ENCODE assay signal across 11 mouse cellular contexts in genomic region chr2:12459732-12460131, GRCm38 (mm10). TPM values are rescaled to one million over a fixed set of nuclear protein-coding genes. Genes with fewer than 3 reads are reported as not detected.
DNase-seq lines count a peak whose midpoint lies in the region; ATAC-seq and TF ChIP-seq lines count a peak whose summit lies in the region.
"Had no signal": no experiment of that assay in that cellular context is flagged by ENCODE, and none has a peak within 500 bp of the region (broad histone marks: within the 10 kb centered on the region; RNA-seq: fewer than 3 reads in every experiment).

No protein-coding gene starts in this region.

- TF ChIP-seq EP300 in stomach, postnatal 0 days (optimal IDR thresholded peaks at IDR 0.05) = no peak

- no peak overlapping the region for H3K9ac ChIP-seq in midbrain, postnatal 0 days (replicated peaks; ENCODE audit: low read length, poor library complexity, severe bottlenecking)
- H3K9ac ChIP-seq in stomach, postnatal 0 days (ENCODE audit: low read length) = no peak overlapping the region
- H3K9ac ChIP-seq: heart, embryonic 15.5 days had no signal

- H3K36me3 ChIP-seq in midbrain, postnatal 0 days (ENCODE audit: insufficient read depth, low read length) = no peaks in the 10 kb centered on the region
- H3K36me3 ChIP-seq in midbrain, embryonic 10.5 days = no peaks in the 10 kb centered on the region
- H3K36me3 ChIP-seq in stomach, postnatal 0 days (ENCODE audit: control insufficient read depth, insufficient read depth, low read length) = no peaks in the 10 kb centered on the region
- H3K36me3 ChIP-seq: heart, embryonic 15.5 days had no signal

- no peaks in the 10 kb centered on the region for H3K4me1 ChIP-seq in midbrain, postnatal 0 days (ENCODE audit: insufficient read depth, low read length)
- no peaks in the 10 kb centered on the region for H3K4me1 ChIP-seq in midbrain, embryonic 10.5 days
- no peaks in the 10 kb centered on the region for H3K4me1 ChIP-seq in stomach, postnatal 0 days (replicated peaks; ENCODE audit: control insufficient read depth, insufficient read depth)
- H3K4me1 ChIP-seq: heart, embryonic 15.5 days had no signal

- no peak for TF ChIP-seq POLR2A in brain, embryonic 14.5 days (IDR thresholded peaks at IDR 0.05; ENCODE audit: borderline replicate concordance, extremely low read depth, insufficient read depth, insufficient read length, poor library complexity, severe bottlenecking)

- TF ChIP-seq CTCF in gastrocnemius, adult 2 months (IDR thresholded peaks at IDR 0.05) = peak; percentile 68
- peak; percentile 81 for TF ChIP-seq CTCF in midbrain, postnatal 0 days (IDR thresholded peaks at IDR 0.05)
- TF ChIP-seq CTCF in brain, embryonic 14.5 days (IDR thresholded peaks at IDR 0.05; ENCODE audit: borderline replicate concordance, extremely low read depth, insufficient read depth, insufficient read length) = no peak
- TF ChIP-seq CTCF in stomach, postnatal 0 days (IDR thresholded peaks at IDR 0.05; ENCODE audit: low read depth) = peak; percentile 68

- intact Hi-C loops in gastrocnemius, adult 2 months (cut with DNase I) = loop anchor here (2.0 kb wide), 1 partner anchor 777 kb away; no protein-coding TSS in a partner anchor

- no peak overlapping the region for H3K27ac ChIP-seq in gastrocnemius, adult 2 months
- no peak overlapping the region for H3K27ac ChIP-seq in midbrain, postnatal 0 days (ENCODE audit: low read depth, low read length)
- H3K27ac ChIP-seq in midbrain, embryonic 10.5 days (replicated peaks) = no peak overlapping the region
- no peak overlapping the region for H3K27ac ChIP-seq in stomach, postnatal 0 days (replicated peaks)
- H3K27ac ChIP-seq: heart, embryonic 15.5 days had no signal

- H3K4me2 ChIP-seq in midbrain, postnatal 0 days (ENCODE audit: low read depth, low read length, poor library complexity, severe bottlenecking) = no peak overlapping the region
- H3K4me2 ChIP-seq in stomach, postnatal 0 days (replicated peaks; ENCODE audit: low read depth) = no peak overlapping the region
- H3K4me2 ChIP-seq: heart, embryonic 15.5 days had no signal

- 86% methylated on average over 1 of the region's 1 CpGs for WGBS in midbrain, postnatal 0 days
- WGBS in midbrain, embryonic 10.5 days = 91% methylated on average over 1 of the region's 1 CpGs
- WGBS in stomach, postnatal 0 days = 82% methylated on average over 1 of the region's 1 CpGs

- H3K27me3 ChIP-seq in midbrain, postnatal 0 days (ENCODE audit: insufficient read depth, low read length) = no peaks in the 10 kb centered on the region
- H3K27me3 ChIP-seq in midbrain, embryonic 10.5 days (ENCODE audit: low read depth, poor library complexity, severe bottlenecking) = no peaks in the 10 kb centered on the region
- no peaks in the 10 kb centered on the region for H3K27me3 ChIP-seq in stomach, postnatal 0 days (ENCODE audit: control insufficient read depth, insufficient read depth, low read length)
- H3K27me3 ChIP-seq: heart, embryonic 15.5 days had no signal

- H3K4me3 ChIP-seq in gastrocnemius, adult 2 months = no peak overlapping the region
- H3K4me3 ChIP-seq in midbrain, postnatal 0 days (ENCODE audit: low read depth, low read length) = no peak overlapping the region
- no peak overlapping the region for H3K4me3 ChIP-seq in midbrain, embryonic 10.5 days
- no peak overlapping the region for H3K4me3 ChIP-seq in stomach, postnatal 0 days (ENCODE audit: low read depth, low read length)
- H3K4me3 ChIP-seq: heart, embryonic 15.5 days had no signal

- no peaks in the 10 kb centered on the region for H3K9me3 ChIP-seq in midbrain, postnatal 0 days (ENCODE audit: low read length)
- no peaks in the 10 kb centered on the region for H3K9me3 ChIP-seq in midbrain, embryonic 10.5 days (replicated peaks)
- no peaks in the 10 kb centered on the region for H3K9me3 ChIP-seq in stomach, postnatal 0 days (ENCODE audit: control insufficient read depth, low read length)
- H3K9me3 ChIP-seq: heart, embryonic 15.5 days had no signal

- DNase-seq in gastrocnemius, adult 2 months = no peak
- DNase-seq in gastrocnemius, postnatal 25 days = no peak
- peak; percentile 17 for DNase-seq in midbrain, postnatal 0 days (ENCODE audit: low spot score)
- no peak for DNase-seq in midbrain, embryonic 10.5 days (ENCODE audit: low spot score)
- peak; percentile 53 for DNase-seq in brain, embryonic 14.5 days (ENCODE audit: low read depth)
- DNase-seq in stomach, postnatal 0 days (ENCODE audit: low spot score) = no peak
- DNase-seq in left cerebral cortex, adult 8-10 months (ENCODE audit: low spot score in 2 of 2) = no peak
- DNase-seq: kidney, adult 2 months; right cerebral cortex, adult 18-20 months had no signal

- ATAC-seq in midbrain, postnatal 0 days (ENCODE audit: low FRiP score) = no peak
- ATAC-seq in stomach, postnatal 0 days (ENCODE audit: low FRiP score, low TSS enrichment) = no peak
- no peak for ATAC-seq in erythroid progenitor cell, adult 5-6 weeks (replicated peaks; ENCODE audit: low FRiP score, poor library complexity, severe bottlenecking)

RNA-seq across cellular contexts. Expression of gene Mindy3, which starts 40.5 kb away (rescaled TPM):
- total RNA-seq in gastrocnemius, adult 2 months (2021) = 10 to 100 TPM; 10.7 to 11.5 TPM
- 10 to 100 TPM in 1 of 2 experiments, 1 to 10 TPM in 1; 8.1 to 11.6 TPM for total RNA-seq in gastrocnemius, postnatal 25 days (2021)
- 44.1 and 72.3 TPM in 2 replicates for total RNA-seq in midbrain, postnatal 0 days (2014; rRNA removed)
- 50.1 and 50.8 TPM in 2 replicates for polyA plus RNA-seq in midbrain, postnatal 0 days (2015; fragmentation: Nextera tagmentation; extraction: Ambion mirVana)
- polyA plus RNA-seq in midbrain, embryonic 10.5 days (2016; fragmentation: Nextera tagmentation; extraction: Ambion mirVana) = 34.0 and 35.5 TPM in 2 replicates
- 57.1 and 66.3 TPM in 2 replicates for polyA plus RNA-seq in brain, embryonic 14.5 days (2012; rRNA removed)
- polyA plus RNA-seq in stomach, postnatal 0 days (2015; fragmentation: Nextera tagmentation; extraction: Ambion mirVana) = 31.8 and 33.6 TPM in 2 replicates
- 27.4 and 28.1 TPM in 2 replicates for total RNA-seq in erythroid progenitor cell, adult 5-6 weeks (2015; ENCODE audit: low replicate concordance)
- 12.8 and 17.7 TPM in 2 replicates for total RNA-seq in erythroid progenitor cell, adult 5-6 weeks (2017; ENCODE audit: low replicate concordance)
- 10 to 100 TPM; 49.8 to 64.0 (median 53.7) TPM for total RNA-seq in left cerebral cortex, adult 8-10 months (2022)

Comparison
In these comparisons a context has a peak if more than half of its experiments do, and no peak if none do; other contexts are left out.
1. DNase-seq: peak in midbrain, postnatal 0 days (single experiment) and brain, embryonic 14.5 days (single experiment); none in gastrocnemius, adult 2 months (single experiment), gastrocnemius, postnatal 25 days (single experiment), midbrain, embryonic 10.5 days (single experiment), stomach, postnatal 0 days (single experiment) and left cerebral cortex, adult 8-10 months (0 of 2).